Mouse (Mus musculus): ENCODE results near the gene Actrt2. TPM values are rescaled to one million over a fixed set of nuclear protein-coding genes. Genes with fewer than 3 reads are reported as not detected.
A peak's percentile ranks its signal among the peaks of the same experiment; 100 is the strongest.

Gene Actrt2
- polyA plus RNA-seq, 1 experiment = not detected

DNA sequence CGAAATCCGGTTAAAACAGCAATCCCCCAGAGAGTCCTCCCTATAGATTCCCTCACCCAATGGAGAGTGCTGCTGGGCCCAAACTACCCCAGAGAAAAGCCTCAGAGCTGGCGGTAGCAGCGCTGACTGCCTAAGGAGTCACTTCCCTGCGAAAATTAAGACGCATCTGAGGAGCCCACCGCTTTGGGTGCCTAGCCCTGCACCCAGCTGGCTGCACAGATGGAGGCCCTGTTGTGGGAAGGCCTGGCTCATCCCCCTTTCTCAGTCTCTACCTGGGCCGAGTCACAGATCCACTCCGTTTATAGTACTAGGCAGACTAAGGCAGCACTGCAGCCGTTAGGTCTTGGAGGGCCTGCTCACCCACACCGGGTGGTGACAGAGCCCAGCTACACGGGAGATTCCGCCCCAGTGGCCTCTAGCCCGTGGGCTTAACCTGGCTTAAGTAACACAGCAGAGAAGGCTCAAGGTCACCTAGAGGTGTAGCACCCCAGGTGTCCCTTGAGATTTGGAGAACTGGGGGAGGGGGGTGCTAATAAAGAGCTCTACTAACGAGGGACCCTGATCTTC is 29.3 kb downstream of the Actrt2 start:
- H3K27me3 ChIP-seq (ENCODE audit: control insufficient read depth, insufficient read depth, low read length, poor library complexity, severe bottlenecking) = peaks cover 35% of the 10 kb centered on the region
- H3K9me3 ChIP-seq (replicated peaks; ENCODE audit: control insufficient read depth, insufficient read depth, low read length, poor library complexity, severe bottlenecking) = no peaks in the 10 kb centered on the region
- peaks cover 4% of the 10 kb centered on the region for H3K4me1 ChIP-seq (ENCODE audit: control insufficient read depth, insufficient read depth, low read length)
- no peaks in the 10 kb centered on the region for H3K36me3 ChIP-seq (ENCODE audit: control insufficient read depth, insufficient read depth, low read length, poor library complexity, severe bottlenecking)
- no peak for TF ChIP-seq EP300 (IDR thresholded peaks at IDR 0.05; ENCODE audit: insufficient read depth, low read depth, low read length)
- no peak for TF ChIP-seq POLR2A (IDR thresholded peaks at IDR 0.05; ENCODE audit: insufficient read depth, low read length)
- TF ChIP-seq CTCF (IDR thresholded peaks at IDR 0.05; ENCODE audit: low read depth, low read length) = no peak
- H3K4me3 ChIP-seq (ENCODE audit: low read depth, low read length) = no peak overlapping the region
- no peak overlapping the region for H3K27ac ChIP-seq (ENCODE audit: insufficient read depth, low read length)
- H3K9ac ChIP-seq (ENCODE audit: low read depth, poor library complexity, severe bottlenecking) = no peak overlapping the region

DNA sequence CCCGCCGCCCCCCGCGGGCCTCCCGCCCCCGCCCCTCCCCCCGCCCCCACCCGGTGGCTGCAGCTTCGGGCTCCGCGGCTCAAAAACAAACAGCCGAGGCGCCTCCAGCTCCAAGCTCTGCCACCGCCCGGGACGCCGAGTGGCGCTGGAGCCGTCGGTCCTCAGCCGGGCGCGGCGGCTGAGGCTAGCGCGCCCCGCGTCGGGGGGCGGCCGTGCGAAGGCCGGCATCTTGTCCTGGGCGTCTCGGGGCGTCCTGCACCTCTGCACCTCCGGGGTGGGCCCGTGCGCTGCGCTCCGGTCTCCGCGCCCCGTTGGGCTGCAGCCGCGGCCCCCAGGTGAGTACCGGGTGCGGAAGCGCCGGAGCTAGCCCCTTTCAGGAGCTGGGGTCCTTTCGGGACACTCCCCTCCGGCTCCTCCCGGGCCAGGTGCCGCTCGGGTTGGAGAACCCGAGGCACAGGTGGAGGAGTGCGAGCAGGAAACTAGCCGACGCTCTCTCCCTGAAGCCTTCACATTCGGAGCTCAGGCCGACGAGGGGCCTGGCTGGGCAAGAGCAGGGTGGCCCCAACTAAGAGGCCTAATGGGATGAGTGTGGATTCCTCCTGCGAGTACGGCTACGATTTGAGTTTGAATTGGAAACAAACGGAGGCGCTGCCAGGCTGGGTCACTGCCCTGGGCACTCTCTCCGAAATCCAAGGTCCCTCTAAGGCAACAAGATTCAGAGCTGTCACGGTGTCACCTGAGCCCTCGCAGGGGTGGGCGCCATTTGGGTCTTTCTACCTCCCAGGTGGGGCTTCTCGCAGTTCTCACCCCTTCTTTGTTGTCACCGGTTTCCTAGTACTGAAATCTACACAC is 30.0 kb downstream of the Actrt2 start:
- no peaks in the 10 kb centered on the region for H3K36me3 ChIP-seq (ENCODE audit: control insufficient read depth, insufficient read depth, low read length, poor library complexity, severe bottlenecking)
- peak overlapping the region; percentile 31 for H3K4me3 ChIP-seq (ENCODE audit: low read depth, low read length)
- H3K9ac ChIP-seq (ENCODE audit: low read depth, poor library complexity, severe bottlenecking) = peak overlapping the region; percentile 89
- TF ChIP-seq CTCF (IDR thresholded peaks at IDR 0.05; ENCODE audit: low read depth, low read length) = no peak
- TF ChIP-seq EP300 (IDR thresholded peaks at IDR 0.05; ENCODE audit: insufficient read depth, low read depth, low read length) = no peak
- no peak for TF ChIP-seq POLR2A (IDR thresholded peaks at IDR 0.05; ENCODE audit: insufficient read depth, low read length)
- peaks cover 4% of the 10 kb centered on the region for H3K4me1 ChIP-seq (ENCODE audit: control insufficient read depth, insufficient read depth, low read length)
- H3K27me3 ChIP-seq (ENCODE audit: control insufficient read depth, insufficient read depth, low read length, poor library complexity, severe bottlenecking) = peaks cover 35% of the 10 kb centered on the region
- no peaks in the 10 kb centered on the region for H3K9me3 ChIP-seq (replicated peaks; ENCODE audit: control insufficient read depth, insufficient read depth, low read length, poor library complexity, severe bottlenecking)
- no peak overlapping the region for H3K27ac ChIP-seq (ENCODE audit: insufficient read depth, low read length)

GRCm38 (mm10) chr4:154636721-154637311 is 30.9 kb downstream of the Actrt2 start, which contains the start of gene Prdm16:
TSS of gene Prdm16 (minus strand) at chr4:154636873.
- peak within 1 kb of the TSS; percentile 89 for H3K9ac ChIP-seq (ENCODE audit: low read depth, poor library complexity, severe bottlenecking)
- TF ChIP-seq EP300 (IDR thresholded peaks at IDR 0.05; ENCODE audit: insufficient read depth, low read depth, low read length) = no peak
- no peak for TF ChIP-seq POLR2A (IDR thresholded peaks at IDR 0.05; ENCODE audit: insufficient read depth, low read length)
- no peak for TF ChIP-seq CTCF (IDR thresholded peaks at IDR 0.05; ENCODE audit: low read depth, low read length)
- peaks cover 4% of the 10 kb centered on the region for H3K4me1 ChIP-seq (ENCODE audit: control insufficient read depth, insufficient read depth, low read length)
- H3K27ac ChIP-seq (ENCODE audit: insufficient read depth, low read length) = no peak within 1 kb of the TSS
- peaks cover 35% of the 10 kb centered on the region for H3K27me3 ChIP-seq (ENCODE audit: control insufficient read depth, insufficient read depth, low read length, poor library complexity, severe bottlenecking)
- H3K4me3 ChIP-seq (ENCODE audit: low read depth, low read length) = peak within 1 kb of the TSS; percentile 86
- no peaks in the 10 kb centered on the region for H3K9me3 ChIP-seq (replicated peaks; ENCODE audit: control insufficient read depth, insufficient read depth, low read length, poor library complexity, severe bottlenecking)
- H3K36me3 ChIP-seq (ENCODE audit: control insufficient read depth, insufficient read depth, low read length, poor library complexity, severe bottlenecking) = no peaks in the 10 kb centered on the region

GRCm38 (mm10) chr4:154636053-154636433 is 31.6 kb downstream of the Actrt2 start:
- no peak for TF ChIP-seq CTCF (IDR thresholded peaks at IDR 0.05; ENCODE audit: low read depth, low read length)
- Histone ChIP-seq H3K9me3 (replicated peaks; ENCODE audit: control insufficient read depth, insufficient read depth, low read length, poor library complexity, severe bottlenecking) (no peaks in the 10 kb centered on the region), H3K27me3 (ENCODE audit: control insufficient read depth, insufficient read depth, low read length, poor library complexity, severe bottlenecking) (peaks cover 32% of the 10 kb centered on the region), H3K27ac (ENCODE audit: insufficient read depth, low read length) (no peak overlapping the region), H3K36me3 (ENCODE audit: control insufficient read depth, insufficient read depth, low read length, poor library complexity, severe bottlenecking) (no peaks in the 10 kb centered on the region), H3K4me3 (ENCODE audit: low read depth, low read length) (peak overlapping the region; percentile 31), H3K9ac (ENCODE audit: low read depth, poor library complexity, severe bottlenecking) (peak overlapping the region; percentile 89), H3K4me1 (ENCODE audit: control insufficient read depth, insufficient read depth, low read length) (peaks cover 4% of the 10 kb centered on the region)

- TF ChIP-seq CTCF (IDR thresholded peaks at IDR 0.05; ENCODE audit: low read depth, low read length) = no peak
- TF ChIP-seq POLR2A (IDR thresholded peaks at IDR 0.05; ENCODE audit: insufficient read depth, low read length) = no peak
- no peak for TF ChIP-seq EP300 (IDR thresholded peaks at IDR 0.05; ENCODE audit: insufficient read depth, low read depth, low read length)
- peaks cover 29% of the 10 kb centered on the region for H3K27me3 ChIP-seq (ENCODE audit: control insufficient read depth, insufficient read depth, low read length, poor library complexity, severe bottlenecking)
Measured at GRCm38 (mm10) chr4:154635241-154636052, 32.2 kb downstream of the Actrt2 start.

More at GRCm38 (mm10) chr4:154635241-154636052, 32.2 kb downstream of the Actrt2 start:
- Histone ChIP-seq H3K9me3 (replicated peaks; ENCODE audit: control insufficient read depth, insufficient read depth, low read length, poor library complexity, severe bottlenecking) (no peaks in the 10 kb centered on the region), H3K4me3 (ENCODE audit: low read depth, low read length) (peak overlapping the region; percentile 31), H3K4me1 (ENCODE audit: control insufficient read depth, insufficient read depth, low read length) (peaks cover 4% of the 10 kb centered on the region), H3K36me3 (ENCODE audit: control insufficient read depth, insufficient read depth, low read length, poor library complexity, severe bottlenecking) (no peaks in the 10 kb centered on the region), H3K9ac (ENCODE audit: low read depth, poor library complexity, severe bottlenecking) (peak overlapping the region; percentile 89), H3K27ac (ENCODE audit: insufficient read depth, low read length) (no peak overlapping the region)

All from ES-Bruce4 (cell line).